Mouse (Mus musculus): Measurements from ENCODE around the gene Terf2ip.

- TF ChIP-seq CTCF (IDR thresholded peaks at IDR 0.05; ENCODE audit: low read depth): no peak
- no peak for TF ChIP-seq EP300 (IDR thresholded peaks at IDR 0.05; ENCODE audit: low read depth)
Observed at GRCm38 (mm10) chr8:111975706-111976105, 35.5 kb upstream of the Terf2ip start.
